25 mouse cellular contexts compared by ENCODE assay signal in the genomic region with DNA sequence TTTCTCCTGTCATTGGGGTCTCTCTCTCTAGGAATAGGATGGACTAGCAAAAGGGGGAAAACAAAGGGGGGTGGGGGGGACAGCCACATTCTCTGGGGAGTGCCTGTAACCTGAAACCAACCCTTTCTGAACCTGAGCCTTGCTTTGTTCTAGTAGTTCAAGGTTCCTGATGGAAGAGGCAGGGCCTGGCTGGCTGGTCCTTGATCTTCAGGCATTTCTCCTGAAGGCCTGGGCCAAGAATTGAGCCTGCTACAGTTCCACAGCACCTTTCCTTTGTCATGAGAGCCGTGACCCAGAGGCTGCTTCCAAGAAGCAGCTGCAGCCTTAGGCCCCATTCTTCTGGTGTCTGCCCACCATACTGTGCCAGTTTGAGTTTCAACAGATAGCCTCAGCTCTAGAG. TPM values are rescaled to one million over a fixed set of nuclear protein-coding genes. Genes with fewer than 3 reads are reported as not detected.
A peak's percentile ranks its signal among the peaks of the same experiment; 100 is the strongest.
DNase-seq lines count a peak whose midpoint lies in the region; ATAC-seq and TF ChIP-seq lines count a peak whose summit lies in the region.
"Had no signal": no experiment of that assay in that cellular context is flagged by ENCODE, and none has a peak within 500 bp of the region (broad histone marks: within the 10 kb centered on the region; RNA-seq: fewer than 3 reads in every experiment).

No protein-coding gene starts in this region.

- peaks cover 44% of the 10 kb centered on the region for H3K4me1 ChIP-seq in hindbrain, embryonic 10.5 days (replicated peaks)
- H3K4me1 ChIP-seq in hindbrain, embryonic 16.5 days (ENCODE audit: control insufficient read depth, insufficient read depth, low read depth, low read length) = peaks cover 13% of the 10 kb centered on the region
- H3K4me1 ChIP-seq in kidney, postnatal 0 days (replicated peaks; ENCODE audit: insufficient read depth, low read length) = peaks cover 42% of the 10 kb centered on the region
- peaks cover 47% of the 10 kb centered on the region for H3K4me1 ChIP-seq in embryonic facial prominence, embryonic 10.5 days

- no peak overlapping the region for H3K4me2 ChIP-seq in hindbrain, embryonic 16.5 days (ENCODE audit: low read length)
- no peak overlapping the region for H3K4me2 ChIP-seq in kidney, postnatal 0 days (ENCODE audit: low read length)
- H3K4me2 ChIP-seq: embryonic facial prominence, embryonic 15.5 days; heart, embryonic 13.5 days; hindbrain, embryonic 12.5 days had no signal

- no peaks in the 10 kb centered on the region for H3K36me3 ChIP-seq in hindbrain, embryonic 10.5 days
- H3K36me3 ChIP-seq in hindbrain, embryonic 16.5 days (ENCODE audit: control insufficient read depth, insufficient read depth, low read length) = no peaks in the 10 kb centered on the region
- no peaks in the 10 kb centered on the region for H3K36me3 ChIP-seq in kidney, postnatal 0 days (ENCODE audit: insufficient read depth, low read length)
- no peaks in the 10 kb centered on the region for H3K36me3 ChIP-seq in embryonic facial prominence, embryonic 10.5 days (replicated peaks)
- H3K36me3 ChIP-seq: embryonic facial prominence, embryonic 15.5 days; heart, embryonic 13.5 days; hindbrain, embryonic 12.5 days had no signal

- H3K9me3 ChIP-seq in hindbrain, embryonic 10.5 days = no peaks in the 10 kb centered on the region
- H3K9me3 ChIP-seq in hindbrain, embryonic 16.5 days (ENCODE audit: control insufficient read depth, low read length) = no peaks in the 10 kb centered on the region
- H3K9me3 ChIP-seq in kidney, postnatal 0 days (replicated peaks; ENCODE audit: low read length) = no peaks in the 10 kb centered on the region
- H3K9me3 ChIP-seq in embryonic facial prominence, embryonic 10.5 days = no peaks in the 10 kb centered on the region
- H3K9me3 ChIP-seq: embryonic facial prominence, embryonic 15.5 days; heart, embryonic 13.5 days; hindbrain, embryonic 12.5 days had no signal

- no peak for TF ChIP-seq CTCF in kidney, postnatal 0 days (IDR thresholded peaks at IDR 0.05; ENCODE audit: low read depth)

- DNase-seq in hindbrain, embryonic 10.5 days (ENCODE audit: low spot score) = no peak
- DNase-seq in kidney, postnatal 0 days (ENCODE audit: low spot score) = no peak
- no peak for DNase-seq in kidney, postnatal 36 days
- DNase-seq in embryonic facial prominence, embryonic 10.5 days (ENCODE audit: low spot score) = no peak
- no peak for DNase-seq in frontal cortex, postnatal 36 days (ENCODE audit: low spot score in 2 of 2)
- DNase-seq: adrenal gland, postnatal 14 days; cerebellum, adult 18-20 months; cerebellum, adult 9-11 months; gastrocnemius, postnatal 14 days; heart, adult 2 months; heart, postnatal 36 days had no signal

- H3K9ac ChIP-seq in hindbrain, embryonic 16.5 days (ENCODE audit: low read depth, low read length) = no peak overlapping the region
- no peak overlapping the region for H3K9ac ChIP-seq in kidney, postnatal 0 days (ENCODE audit: low read depth, low read length)
- H3K9ac ChIP-seq: embryonic facial prominence, embryonic 15.5 days; hindbrain, embryonic 12.5 days had no signal

- no peak overlapping the region for H3K4me3 ChIP-seq in hindbrain, embryonic 10.5 days
- H3K4me3 ChIP-seq in hindbrain, embryonic 16.5 days (ENCODE audit: low read length) = no peak overlapping the region
- H3K4me3 ChIP-seq in kidney, postnatal 0 days (replicated peaks; ENCODE audit: low read depth, low read length) = no peak overlapping the region
- H3K4me3 ChIP-seq in embryonic facial prominence, embryonic 10.5 days = no peak overlapping the region
- H3K4me3 ChIP-seq: embryonic facial prominence, embryonic 15.5 days; erythroblast, embryonic 14.5 days; heart, adult 2 months; heart, embryonic 13.5 days; hindbrain, embryonic 12.5 days had no signal

- H3K27me3 ChIP-seq in hindbrain, embryonic 10.5 days (ENCODE audit: insufficient read depth, poor library complexity, severe bottlenecking) = no peaks in the 10 kb centered on the region
- H3K27me3 ChIP-seq in hindbrain, embryonic 16.5 days (replicated peaks; ENCODE audit: control insufficient read depth, insufficient read depth, low read length) = no peaks in the 10 kb centered on the region
- no peaks in the 10 kb centered on the region for H3K27me3 ChIP-seq in kidney, postnatal 0 days (ENCODE audit: insufficient read depth, low read length)
- no peaks in the 10 kb centered on the region for H3K27me3 ChIP-seq in embryonic facial prominence, embryonic 10.5 days (replicated peaks; ENCODE audit: low read depth, poor library complexity, severe bottlenecking)
- H3K27me3 ChIP-seq: CH12.LX; embryonic facial prominence, embryonic 15.5 days; heart, embryonic 13.5 days; hindbrain, embryonic 12.5 days had no signal

- no peak for ATAC-seq in hindbrain, embryonic 16.5 days
- ATAC-seq in kidney, postnatal 0 days (replicated peaks; ENCODE audit: low FRiP score, low read depth) = no peak
- no peak for ATAC-seq in cerebellum, adult (ENCODE audit: insufficient number of reproducible peaks, low FRiP score, low TSS enrichment)
- ATAC-seq: activated CD4-positive, CD25-positive, alpha-beta regulatory T cell, adult 4 months; forebrain, embryonic 16.5 days; hindbrain, postnatal 0 days had no signal

- H3K27ac ChIP-seq in hindbrain, embryonic 10.5 days = peak overlapping the region; percentile 64
- H3K27ac ChIP-seq in hindbrain, embryonic 16.5 days (ENCODE audit: low read depth, low read length) = no peak overlapping the region
- 0 out of 2 replicates have a peak overlapping the region, but pooled peaks have one; percentile 27 for H3K27ac ChIP-seq in kidney, postnatal 0 days
- peak overlapping the region; percentile 52 for H3K27ac ChIP-seq in embryonic facial prominence, embryonic 10.5 days (replicated peaks)
- H3K27ac ChIP-seq: embryonic facial prominence, embryonic 15.5 days; heart, adult 2 months; heart, embryonic 13.5 days; hindbrain, embryonic 12.5 days; hindbrain, postnatal 0 days had no signal

- WGBS in hindbrain, embryonic 10.5 days = 59% methylated on average over 1 of the region's 1 CpGs
- WGBS in hindbrain, embryonic 16.5 days = 55% methylated on average over 1 of the region's 1 CpGs
- 24% methylated on average over 1 of the region's 1 CpGs for WGBS in kidney, postnatal 0 days
- 48% methylated on average over 1 of the region's 1 CpGs for WGBS in embryonic facial prominence, embryonic 10.5 days

RNA-seq across cellular contexts. Expression of a gene that starts 13.9 kb away (rescaled TPM):
- 11.5 and 16.9 TPM in 2 replicates for polyA plus RNA-seq in hindbrain, embryonic 10.5 days (2016; fragmentation: Nextera tagmentation; extraction: Ambion mirVana)
- polyA plus RNA-seq in hindbrain, embryonic 16.5 days (2015; fragmentation: Nextera tagmentation; extraction: Ambion mirVana) = 13.4 and 15.2 TPM in 2 replicates
- 31.8 and 36.6 TPM in 2 replicates for polyA plus RNA-seq in kidney, postnatal 0 days (2015; fragmentation: Nextera tagmentation; extraction: Ambion mirVana)
- 13.2 and 13.5 TPM in 2 replicates for polyA plus RNA-seq in embryonic facial prominence, embryonic 10.5 days (2016; fragmentation: Nextera tagmentation; extraction: Ambion mirVana)

RNA-seq across cellular contexts. Expression of a gene that starts 14.5 kb away (rescaled TPM):
- polyA plus RNA-seq in hindbrain, embryonic 10.5 days (2016; fragmentation: Nextera tagmentation; extraction: Ambion mirVana) = 32.2 and 39.5 TPM in 2 replicates
- 30.0 and 31.3 TPM in 2 replicates for polyA plus RNA-seq in hindbrain, embryonic 16.5 days (2015; fragmentation: Nextera tagmentation; extraction: Ambion mirVana)
- 23.3 and 26.1 TPM in 2 replicates for polyA plus RNA-seq in kidney, postnatal 0 days (2015; fragmentation: Nextera tagmentation; extraction: Ambion mirVana)
- 43.1 and 45.0 TPM in 2 replicates for polyA plus RNA-seq in embryonic facial prominence, embryonic 10.5 days (2016; fragmentation: Nextera tagmentation; extraction: Ambion mirVana)

RNA-seq across cellular contexts. Expression of a gene that starts 40.3 kb away (rescaled TPM):
- polyA plus RNA-seq in hindbrain, embryonic 10.5 days (2016; fragmentation: Nextera tagmentation; extraction: Ambion mirVana) = 0.39 TPM in 1 of 2 replicates, not detected in the other
- 1.1 and 1.5 TPM in 2 replicates for polyA plus RNA-seq in hindbrain, embryonic 16.5 days (2015; fragmentation: Nextera tagmentation; extraction: Ambion mirVana)
- 0.11 and 0.13 TPM in 2 replicates for polyA plus RNA-seq in kidney, postnatal 0 days (2015; fragmentation: Nextera tagmentation; extraction: Ambion mirVana)
- 0.22 TPM in 1 of 2 replicates, not detected in the other for polyA plus RNA-seq in embryonic facial prominence, embryonic 10.5 days (2016; fragmentation: Nextera tagmentation; extraction: Ambion mirVana)
- polyA plus RNA-seq: activated CD4-positive, CD25-positive, alpha-beta regulatory T cell, adult 4 months; embryonic facial prominence, embryonic 11.5 days; erythroblast, embryonic 14.5 days; forebrain, embryonic 11.5 days; heart, adult 2 months; heart, embryonic 13.5 days; hindbrain, embryonic 12.5 days had no signal

RNA-seq across cellular contexts. Expression of a gene that starts 49.9 kb away (rescaled TPM):
- polyA plus RNA-seq in hindbrain, embryonic 10.5 days (2016; fragmentation: Nextera tagmentation; extraction: Ambion mirVana) = 1.3 and 1.9 TPM in 2 replicates
- 2.0 and 2.4 TPM in 2 replicates for polyA plus RNA-seq in hindbrain, embryonic 16.5 days (2015; fragmentation: Nextera tagmentation; extraction: Ambion mirVana)
- 97.6 and 110 TPM in 2 replicates for polyA plus RNA-seq in kidney, postnatal 0 days (2015; fragmentation: Nextera tagmentation; extraction: Ambion mirVana)
- 1.1 and 1.3 TPM in 2 replicates for polyA plus RNA-seq in embryonic facial prominence, embryonic 10.5 days (2016; fragmentation: Nextera tagmentation; extraction: Ambion mirVana)
- polyA plus RNA-seq: activated CD4-positive, CD25-positive, alpha-beta regulatory T cell, adult 4 months; erythroblast, embryonic 14.5 days had no signal

RNA-seq across cellular contexts. Expression of a gene that starts 56.6 kb away (rescaled TPM):
- not detected in 2 replicates for polyA plus RNA-seq in hindbrain, embryonic 10.5 days (2016; fragmentation: Nextera tagmentation; extraction: Ambion mirVana)
- polyA plus RNA-seq in hindbrain, embryonic 16.5 days (2015; fragmentation: Nextera tagmentation; extraction: Ambion mirVana) = not detected in 2 replicates
- polyA plus RNA-seq in kidney, postnatal 0 days (2015; fragmentation: Nextera tagmentation; extraction: Ambion mirVana) = 0.34 and 0.38 TPM in 2 replicates
- polyA plus RNA-seq in embryonic facial prominence, embryonic 10.5 days (2016; fragmentation: Nextera tagmentation; extraction: Ambion mirVana) = 0.17 TPM in 1 of 2 replicates, not detected in the other
- polyA plus RNA-seq: activated CD4-positive, CD25-positive, alpha-beta regulatory T cell, adult 4 months; embryonic facial prominence, embryonic 11.5 days; erythroblast, embryonic 14.5 days; forebrain, embryonic 16.5 days; heart, embryonic 13.5 days; heart, postnatal 0 days; hindbrain, embryonic 12.5 days; hindbrain, postnatal 0 days; intestine, embryonic 14.5 days had no signal
